8 mouse cellular contexts compared by ENCODE assay signal in the genomic region with DNA sequence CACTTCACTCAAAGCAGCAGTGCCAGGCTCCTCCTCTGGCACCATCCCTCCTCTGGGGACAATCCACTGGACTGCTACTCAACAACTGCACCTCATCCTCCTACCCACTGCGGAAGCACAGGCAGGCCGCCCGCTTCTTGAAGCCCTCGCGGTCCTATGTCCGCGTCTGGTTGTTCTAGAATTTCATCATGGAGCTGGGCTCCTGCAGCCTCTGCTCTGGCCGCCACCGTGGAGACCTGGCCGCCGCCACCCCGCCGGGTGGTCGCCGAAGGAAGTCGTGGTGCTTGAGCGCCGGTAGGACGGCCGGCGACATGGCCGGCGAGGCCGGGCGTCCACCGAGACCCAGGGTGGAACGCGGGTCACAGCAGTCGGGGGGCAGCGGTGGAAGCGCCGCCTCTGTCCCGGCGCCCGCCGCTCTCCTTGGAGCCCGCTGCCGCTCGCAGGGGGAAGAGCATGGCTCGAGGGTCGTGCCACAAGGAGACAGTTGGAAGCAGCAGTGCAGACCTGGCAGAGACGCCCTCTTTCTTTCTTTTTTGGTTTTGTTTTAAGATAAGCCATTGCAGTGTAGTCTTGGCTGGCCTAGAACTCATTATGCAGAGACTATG. TPM values are rescaled to one million over a fixed set of nuclear protein-coding genes. Genes with fewer than 3 reads are reported as not detected.
DNase-seq lines count a peak whose midpoint lies in the region; ATAC-seq and TF ChIP-seq lines count a peak whose summit lies in the region.

No protein-coding gene starts in this region.

- intact Hi-C loops in gastrocnemius, adult 2 months (cut with DNase I), result no loop called here

- peak overlapping the region; percentile 59 for H3K4me2 ChIP-seq in heart, embryonic 14.5 days (ENCODE audit: low read length)
- H3K4me2 ChIP-seq in liver, embryonic 15.5 days, result peak overlapping the region; percentile 58

- no peaks in the 10 kb centered on the region for H3K27me3 ChIP-seq in heart, embryonic 14.5 days (ENCODE audit: control insufficient read depth, insufficient read depth, low read length)
- H3K27me3 ChIP-seq in liver, embryonic 15.5 days, result no peaks in the 10 kb centered on the region

- no peaks in the 10 kb centered on the region for H3K9me3 ChIP-seq in heart, embryonic 14.5 days (ENCODE audit: control insufficient read depth, low read length)
- H3K9me3 ChIP-seq in liver, embryonic 15.5 days (replicated peaks), result no peaks in the 10 kb centered on the region

- 16% methylated on average over 42 of the region's 42 CpGs for WGBS in heart, embryonic 14.5 days
- WGBS in liver, embryonic 15.5 days (ENCODE audit: insufficient replicate concordance), result 41% methylated on average over 42 of the region's 42 CpGs

- peak overlapping the region; percentile 58 for H3K9ac ChIP-seq in heart, embryonic 14.5 days (ENCODE audit: low read length)
- H3K9ac ChIP-seq in liver, embryonic 15.5 days, result no peak overlapping the region

- ATAC-seq in heart, embryonic 14.5 days (ENCODE audit: insufficient number of reproducible peaks, insufficient read depth, low FRiP score, low read depth), result peak; percentile 64
- 0 out of 2 replicates have a peak, but pooled peaks have one; percentile 12 for ATAC-seq in liver, embryonic 15.5 days (ENCODE audit: insufficient read depth)

- peak overlapping the region; percentile 66 for H3K4me3 ChIP-seq in gastrocnemius, adult 2 months
- peak overlapping the region; percentile 36 to 38 for H3K4me3 ChIP-seq in heart, embryonic 14.5 days (ENCODE audit: control insufficient read depth in 1 of 2, insufficient read depth in 1 of 2, low read depth in 1 of 2, low read length in 2 of 2)
- no peak overlapping the region; the same call in 1 of the 2 replicates for H3K4me3 ChIP-seq in liver, embryonic 15.5 days (replicated peaks)

- H3K36me3 ChIP-seq in heart, embryonic 14.5 days (ENCODE audit: control insufficient read depth, insufficient read depth, low read length), result peaks cover 37% of the 10 kb centered on the region
- H3K36me3 ChIP-seq in liver, embryonic 15.5 days (replicated peaks), result peaks cover 33% of the 10 kb centered on the region

- peak overlapping the region; percentile 66 for H3K27ac ChIP-seq in gastrocnemius, adult 2 months
- H3K27ac ChIP-seq in heart, embryonic 14.5 days (replicated peaks in 1 of 2; ENCODE audit: control insufficient read depth in 1 of 2, insufficient read depth in 1 of 2, low read depth in 2 of 2, low read length in 2 of 2), result peak overlapping the region in 1 of 2 experiments; percentile 55; a peak in 1 of 4 replicates
- no peak overlapping the region for H3K27ac ChIP-seq in liver, embryonic 15.5 days (replicated peaks)

- TF ChIP-seq CTCF in gastrocnemius, adult 2 months (IDR thresholded peaks at IDR 0.05), result no peak

- H3K4me1 ChIP-seq in heart, embryonic 14.5 days (ENCODE audit: control insufficient read depth in 2 of 2, insufficient read depth in 2 of 2, low read length in 2 of 2), result peaks cover 0 to 2% of the 10 kb centered on the region in 2 experiments; a peak in 1 of 4 replicates
- H3K4me1 ChIP-seq in liver, embryonic 15.5 days (replicated peaks), result peaks cover 6% of the 10 kb centered on the region; the same call in 1 of the 2 replicates

- DNase-seq in gastrocnemius, adult 2 months, result peak; percentile 23
- DNase-seq in gastrocnemius, adult 18-20 months (ENCODE audit: low spot score), result no peak
- peak; percentile 14 to 64 for DNase-seq in spleen, postnatal 4 days (ENCODE audit: low spot score in 2 of 2)
- DNase-seq in spleen, adult 18-20 months, result no peak
- DNase-seq in B cell, adult 2 months, result no peak
- DNase-seq in T-cell, adult 2 months (ENCODE audit: low spot score), result no peak

RNA-seq across cellular contexts. Expression of gene Pdxdc1, which starts 34.9 kb away (rescaled TPM):
- total RNA-seq in gastrocnemius, adult 2 months (2021), result 10 to 100 TPM; 48.1 to 53.4 TPM
- 10 to 100 TPM; 46.9 to 51.1 TPM for total RNA-seq in gastrocnemius, adult 18-20 months (2021)
- polyA plus RNA-seq in heart, embryonic 14.5 days (2014; fragmentation: Nextera tagmentation; extraction: Ambion mirVana), result 72.6 and 73.0 TPM in 2 replicates
- 23.8 and 26.2 TPM in 2 replicates for polyA plus RNA-seq in liver, embryonic 15.5 days (2015; fragmentation: Nextera tagmentation; extraction: Ambion mirVana)

RNA-seq across cellular contexts. Expression of gene Mpv17l, which starts 34.9 kb away (rescaled TPM):
- 1 to 10 TPM in 1 of 2 experiments, under 1 TPM in 1; 0.92 to 1.1 TPM for total RNA-seq in gastrocnemius, adult 2 months (2021)
- under 1 TPM; 0.50 to 0.85 TPM for total RNA-seq in gastrocnemius, adult 18-20 months (2021)
- polyA plus RNA-seq in heart, embryonic 14.5 days (2014; fragmentation: Nextera tagmentation; extraction: Ambion mirVana), result 2.5 and 2.9 TPM in 2 replicates
- 1.5 and 1.9 TPM in 2 replicates for polyA plus RNA-seq in liver, embryonic 15.5 days (2015; fragmentation: Nextera tagmentation; extraction: Ambion mirVana)

RNA-seq across cellular contexts. Expression of gene Ntan1, which starts 49.4 kb away (rescaled TPM):
- 10 to 100 TPM; 42.8 to 44.8 TPM for total RNA-seq in gastrocnemius, adult 2 months (2021)
- total RNA-seq in gastrocnemius, adult 18-20 months (2021), result 10 to 100 TPM; 40.2 to 43.4 TPM
- polyA plus RNA-seq in heart, embryonic 14.5 days (2014; fragmentation: Nextera tagmentation; extraction: Ambion mirVana), result 158 and 162 TPM in 2 replicates
- polyA plus RNA-seq in liver, embryonic 15.5 days (2015; fragmentation: Nextera tagmentation; extraction: Ambion mirVana), result 38.0 and 38.7 TPM in 2 replicates

Comparison
In these comparisons a context has a peak if more than half of its experiments do, and no peak if none do; other contexts are left out.
1. DNase-seq: peak in gastrocnemius, adult 2 months (single experiment) and spleen, postnatal 4 days (2 of 2); none in gastrocnemius, adult 18-20 months (single experiment), spleen, adult 18-20 months (0 of 2), B cell, adult 2 months (0 of 2) and T-cell, adult 2 months (single experiment).